Mouse (Mus musculus): ENCODE measurements around the gene Fam83c.

GRCm38 (mm10) chr2:155819449-155820251 lies 15.0 kb downstream of the Fam83c start:
- TF ChIP-seq CTCF (IDR thresholded peaks at IDR 0.05; ENCODE audit: low read depth) = no peak
- TF ChIP-seq EP300 (optimal IDR thresholded peaks at IDR 0.05) = no peak

All from stomach, postnatal 0 days (tissue).